Mouse (Mus musculus): Measurements from ENCODE around the gene D1Ertd622e. TPM values are rescaled to one million over a fixed set of nuclear protein-coding genes. Genes with fewer than 3 reads are reported as not detected.
"Not testable (repeated sequence)": the region's sequence is repeated elsewhere in the genome, so short reads cannot be mapped to it uniquely, and the experiment has no call there.

The D1Ertd622e gene
- total RNA-seq, 1 experiment from 2014 or later: 115 TPM

DNA sequence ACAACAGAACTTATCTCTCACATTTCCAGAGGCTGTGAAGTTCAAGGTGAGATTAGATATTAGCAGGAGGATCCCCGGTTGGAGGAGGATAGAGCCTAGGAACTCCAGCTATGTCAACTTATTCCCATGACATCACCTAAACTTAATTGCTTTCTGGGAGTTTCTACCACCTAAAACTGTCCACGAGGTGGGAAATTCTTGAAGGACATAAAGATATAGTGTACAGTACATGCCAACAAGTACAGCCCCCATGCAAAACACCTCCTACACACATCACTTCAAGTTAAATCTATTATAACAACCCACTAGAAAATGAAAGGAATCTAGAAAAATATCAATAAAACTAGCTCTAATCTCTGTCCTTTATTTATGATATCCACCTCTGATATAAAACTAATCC lies 61.5 kb downstream of the D1Ertd622e start:
- ATAC-seq (replicated peaks; ENCODE audit: insufficient number of reproducible peaks, low FRiP score, low TSS enrichment, poor library complexity, severe bottlenecking): no peak

- ATAC-seq (replicated peaks; ENCODE audit: insufficient number of reproducible peaks, low FRiP score, low TSS enrichment, poor library complexity, severe bottlenecking): no peak
Observed at GRCm38 (mm10) chr1:97599101-97599500, 62.8 kb downstream of the D1Ertd622e start.

GRCm38 (mm10) chr1:97588561-97588960 lies 73.3 kb downstream of the D1Ertd622e start:
- no peak for ATAC-seq (replicated peaks; ENCODE audit: insufficient number of reproducible peaks, low FRiP score, low TSS enrichment, poor library complexity, severe bottlenecking)

- no peak for ATAC-seq (replicated peaks; ENCODE audit: insufficient number of reproducible peaks, low FRiP score, low TSS enrichment, poor library complexity, severe bottlenecking)
Observed at GRCm38 (mm10) chr1:97585106-97585505, 76.8 kb downstream of the D1Ertd622e start.

DNA sequence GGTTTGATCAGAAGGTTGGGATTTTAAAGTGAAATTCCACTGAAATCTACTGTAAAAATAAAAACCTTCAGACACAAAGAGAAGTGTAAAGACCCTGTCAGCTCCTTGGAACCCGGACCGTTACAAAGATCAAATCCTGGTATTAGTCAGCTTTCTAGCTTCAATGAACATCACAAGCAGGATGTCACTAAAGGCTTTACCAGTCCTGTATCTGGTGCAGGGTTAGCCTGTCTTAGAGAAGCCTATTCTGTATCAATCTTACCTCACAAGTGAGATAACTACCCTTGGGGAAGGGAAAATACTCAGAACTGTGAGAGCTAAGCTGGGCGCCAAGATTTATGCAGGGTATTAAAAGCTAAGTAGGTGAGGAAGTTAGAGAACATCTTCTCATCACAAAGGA lies 77.7 kb downstream of the D1Ertd622e start:
- no peak for ATAC-seq (replicated peaks; ENCODE audit: insufficient number of reproducible peaks, low FRiP score, low TSS enrichment, poor library complexity, severe bottlenecking)

- ATAC-seq (replicated peaks; ENCODE audit: insufficient number of reproducible peaks, low FRiP score, low TSS enrichment, poor library complexity, severe bottlenecking): no peak
Observed at GRCm38 (mm10) chr1:97583085-97583484, 78.8 kb downstream of the D1Ertd622e start.

GRCm38 (mm10) chr1:97580680-97581079 lies 81.2 kb downstream of the D1Ertd622e start:
- ATAC-seq (replicated peaks; ENCODE audit: insufficient number of reproducible peaks, low FRiP score, low TSS enrichment, poor library complexity, severe bottlenecking): not testable (repeated sequence)

DNA sequence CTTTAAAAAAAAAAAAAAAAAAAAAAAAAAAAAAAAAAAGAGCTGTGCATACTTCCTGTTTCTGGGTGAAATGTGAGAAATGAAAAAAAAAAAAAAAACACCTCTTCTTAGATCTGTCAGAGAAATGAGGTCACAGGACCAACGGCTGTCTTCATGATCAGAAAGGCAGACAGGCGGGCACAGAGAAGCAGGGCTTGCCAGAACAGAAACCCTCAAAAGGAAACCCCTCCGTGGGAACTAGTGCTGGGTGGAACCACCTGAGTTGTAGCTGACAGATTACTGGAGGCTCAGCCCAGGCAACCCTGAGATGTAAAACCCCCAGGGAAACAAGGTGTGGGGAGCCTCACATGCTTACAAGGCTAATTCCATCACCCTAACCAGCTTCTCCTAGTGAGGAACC lies 81.6 kb downstream of the D1Ertd622e start:
- peak; percentile 96 for ATAC-seq (replicated peaks; ENCODE audit: insufficient number of reproducible peaks, low FRiP score, low TSS enrichment, poor library complexity, severe bottlenecking)

DNA sequence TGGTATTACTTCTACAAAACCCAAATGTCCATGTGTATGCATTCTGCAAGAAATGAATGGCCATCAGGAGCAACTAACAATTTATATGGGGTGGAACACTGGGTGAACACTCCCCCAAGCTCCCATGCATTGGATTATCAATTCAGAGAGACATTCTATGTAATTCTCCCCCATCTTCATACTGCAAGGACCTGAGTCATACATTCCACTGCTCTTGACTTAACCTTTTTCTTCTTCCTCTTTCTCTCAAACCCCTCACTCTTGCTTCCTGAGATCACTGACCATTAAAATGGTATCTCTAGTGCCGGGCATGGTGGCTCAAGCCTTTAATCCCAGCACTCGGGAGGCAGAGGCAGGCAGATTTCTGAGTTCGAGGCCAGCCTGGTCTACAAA lies 83.9 kb downstream of the D1Ertd622e start:
- ATAC-seq (replicated peaks; ENCODE audit: insufficient number of reproducible peaks, low FRiP score, low TSS enrichment, poor library complexity, severe bottlenecking): no peak

GRCm38 (mm10) chr1:97577062-97578024 lies 84.5 kb downstream of the D1Ertd622e start:
- ATAC-seq (replicated peaks; ENCODE audit: insufficient number of reproducible peaks, low FRiP score, low TSS enrichment, poor library complexity, severe bottlenecking): no peak

DNA sequence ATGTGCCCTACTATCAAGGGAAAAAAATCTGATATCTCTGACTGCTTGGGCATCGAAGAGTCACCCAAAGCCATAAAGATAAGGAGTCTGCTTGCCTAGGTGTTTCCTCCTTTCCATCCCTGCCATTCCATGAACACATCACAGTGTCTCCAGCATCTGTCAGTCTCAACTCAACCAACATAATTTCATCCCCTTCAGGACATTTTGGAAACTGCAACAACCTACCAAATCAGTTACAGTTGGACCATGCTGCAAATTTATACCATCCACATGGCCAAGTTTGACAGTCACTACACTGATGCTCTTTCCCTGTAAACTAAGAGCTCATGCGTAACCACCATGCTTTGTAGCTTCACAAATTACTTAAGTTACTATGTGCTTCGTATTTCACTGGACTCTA lies 85.3 kb downstream of the D1Ertd622e start:
- ATAC-seq (replicated peaks; ENCODE audit: insufficient number of reproducible peaks, low FRiP score, low TSS enrichment, poor library complexity, severe bottlenecking): no peak

- no peak for ATAC-seq (replicated peaks; ENCODE audit: insufficient number of reproducible peaks, low FRiP score, low TSS enrichment, poor library complexity, severe bottlenecking)
Observed at GRCm38 (mm10) chr1:97570814-97571213, 91.1 kb downstream of the D1Ertd622e start.

- ATAC-seq (replicated peaks; ENCODE audit: insufficient number of reproducible peaks, low FRiP score, low TSS enrichment, poor library complexity, severe bottlenecking): no peak
Observed at GRCm38 (mm10) chr1:97567956-97568355, 93.9 kb downstream of the D1Ertd622e start.

DNA sequence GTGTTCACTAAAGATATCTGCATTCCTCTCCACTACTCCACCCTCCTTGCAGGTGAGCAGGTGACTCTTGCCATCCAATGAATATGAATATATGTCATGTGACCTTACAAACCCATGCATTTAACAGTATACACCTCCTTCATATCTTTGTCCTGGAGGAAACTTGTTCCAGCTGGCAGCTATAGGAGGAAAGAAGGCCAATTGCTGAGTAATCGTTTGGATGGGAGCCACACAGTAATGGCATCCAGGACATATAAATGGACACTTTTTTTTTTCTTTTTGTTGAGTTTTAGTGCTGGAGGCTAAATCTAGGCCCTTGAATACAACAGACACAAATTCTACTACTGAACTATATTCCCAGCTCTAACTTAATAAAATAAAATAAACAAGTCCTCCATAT lies 97.2 kb downstream of the D1Ertd622e start:
- no peak for ATAC-seq (replicated peaks; ENCODE audit: insufficient number of reproducible peaks, low FRiP score, low TSS enrichment, poor library complexity, severe bottlenecking)

GRCm38 (mm10) chr1:97562867-97563266 lies 99.0 kb downstream of the D1Ertd622e start:
- no peak for ATAC-seq (replicated peaks; ENCODE audit: insufficient number of reproducible peaks, low FRiP score, low TSS enrichment, poor library complexity, severe bottlenecking)

Other genes with a start within 250 kb of the D1Ertd622e start
- gene Gin1, start 108.1 kb upstream of the D1Ertd622e start, total RNA-seq (2017): 4.8 to 8.8 TPM (median 8.4 TPM) in 3 replicates
- 32.8 to 50.5 TPM (median 42.8 TPM) in 3 replicates for gene Ppip5k2, start 108.3 kb upstream of the D1Ertd622e start, total RNA-seq (2017)

Measured in monocyte, adult 5-6 weeks (primary cell).